Mouse (Mus musculus): ENCODE data around the gene Pitpnc1. TPM values are rescaled to one million over a fixed set of nuclear protein-coding genes. Genes with fewer than 3 reads are reported as not detected.
A peak's percentile ranks its signal among the peaks of the same experiment; 100 is the strongest.

Pitpnc1 gene
- polyA plus RNA-seq, 1 experiment from 2014 or later = 10.9 TPM

DNA sequence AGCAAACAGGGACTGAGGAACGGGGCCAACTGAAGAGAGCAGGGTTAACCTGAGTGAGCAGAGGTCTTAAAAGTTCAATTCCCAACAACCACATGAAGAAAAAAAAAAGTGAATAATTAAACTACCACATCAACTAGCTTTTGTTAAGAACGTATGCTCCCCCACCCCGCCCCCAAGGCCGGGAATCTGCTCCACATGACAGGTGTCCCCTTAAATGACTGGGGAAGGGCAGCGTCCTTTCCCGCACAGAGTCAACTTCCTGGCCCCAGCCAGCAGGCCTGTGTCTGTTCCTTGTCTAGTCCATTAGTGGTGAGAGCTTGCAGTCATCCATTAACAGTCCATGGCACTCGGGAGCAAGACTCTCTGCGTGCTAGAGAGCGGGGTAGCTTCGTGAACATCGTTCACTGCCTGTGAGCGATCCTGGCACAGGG is 7.2 kb downstream of the Pitpnc1 start:
- ATAC-seq (replicated peaks; ENCODE audit: insufficient number of reproducible peaks, low FRiP score, low TSS enrichment) = no peak
- Histone ChIP-seq H3K27me3 (ENCODE audit: control insufficient read depth, insufficient read depth, low read length) (no peaks in the 10 kb centered on the region), H3K27ac (ENCODE audit: low read depth, low read length) (no peak overlapping the region), H3K36me3 (ENCODE audit: control insufficient read depth, insufficient read depth, low read length) (0 out of 2 replicates have a peak, but pooled peaks cover 3% of the 10 kb centered on the region), H3K9me3 (replicated peaks; ENCODE audit: control insufficient read depth, low read length) (no peaks in the 10 kb centered on the region), H3K9ac (ENCODE audit: low read depth, low read length) (no peak overlapping the region), H3K4me3 (ENCODE audit: low read depth, low read length) (no peak overlapping the region), H3K4me1 (ENCODE audit: control insufficient read depth, insufficient read depth, low read length) (peaks cover 4% of the 10 kb centered on the region; the same call in 1 of the 2 replicates), H3K4me2 (no peak overlapping the region)
- WGBS (ENCODE audit: insufficient replicate concordance) = 62% methylated on average over 12 of the region's 12 CpGs

GRCm38 (mm10) chr11:107462478-107462877 is 8.0 kb downstream of the Pitpnc1 start:
- Histone ChIP-seq H3K27me3 (ENCODE audit: control insufficient read depth, insufficient read depth, low read length) (no peaks in the 10 kb centered on the region), H3K4me2 (no peak overlapping the region), H3K27ac (ENCODE audit: low read depth, low read length) (no peak overlapping the region), H3K9ac (ENCODE audit: low read depth, low read length) (no peak overlapping the region), H3K4me1 (ENCODE audit: control insufficient read depth, insufficient read depth, low read length) (no peaks in the 10 kb centered on the region), H3K36me3 (ENCODE audit: control insufficient read depth, insufficient read depth, low read length) (0 out of 2 replicates have a peak, but pooled peaks cover 3% of the 10 kb centered on the region), H3K4me3 (ENCODE audit: low read depth, low read length) (no peak overlapping the region), H3K9me3 (replicated peaks; ENCODE audit: control insufficient read depth, low read length) (no peaks in the 10 kb centered on the region)
- no peak for ATAC-seq (replicated peaks; ENCODE audit: insufficient number of reproducible peaks, low FRiP score, low TSS enrichment)
- 87% methylated on average over 3 of the region's 3 CpGs for WGBS (ENCODE audit: insufficient replicate concordance)

- H3K36me3 ChIP-seq (ENCODE audit: control insufficient read depth, insufficient read depth, low read length) = 0 out of 2 replicates have a peak, but pooled peaks cover 3% of the 10 kb centered on the region
- H3K27me3 ChIP-seq (ENCODE audit: control insufficient read depth, insufficient read depth, low read length) = no peaks in the 10 kb centered on the region
- no peak overlapping the region for H3K9ac ChIP-seq (ENCODE audit: low read depth, low read length)
- 76% methylated on average over 7 of the region's 7 CpGs for WGBS (ENCODE audit: insufficient replicate concordance)
- ATAC-seq (replicated peaks; ENCODE audit: insufficient number of reproducible peaks, low FRiP score, low TSS enrichment) = no peak
- no peak overlapping the region for H3K4me3 ChIP-seq (ENCODE audit: low read depth, low read length)
- peaks cover 4% of the 10 kb centered on the region; the same call in 1 of the 2 replicates for H3K4me1 ChIP-seq (ENCODE audit: control insufficient read depth, insufficient read depth, low read length)
- no peak overlapping the region for H3K27ac ChIP-seq (ENCODE audit: low read depth, low read length)
- H3K4me2 ChIP-seq = no peak overlapping the region
- H3K9me3 ChIP-seq (replicated peaks; ENCODE audit: control insufficient read depth, low read length) = no peaks in the 10 kb centered on the region
Measured at GRCm38 (mm10) chr11:107459828-107460227, 10.7 kb downstream of the Pitpnc1 start.

DNA sequence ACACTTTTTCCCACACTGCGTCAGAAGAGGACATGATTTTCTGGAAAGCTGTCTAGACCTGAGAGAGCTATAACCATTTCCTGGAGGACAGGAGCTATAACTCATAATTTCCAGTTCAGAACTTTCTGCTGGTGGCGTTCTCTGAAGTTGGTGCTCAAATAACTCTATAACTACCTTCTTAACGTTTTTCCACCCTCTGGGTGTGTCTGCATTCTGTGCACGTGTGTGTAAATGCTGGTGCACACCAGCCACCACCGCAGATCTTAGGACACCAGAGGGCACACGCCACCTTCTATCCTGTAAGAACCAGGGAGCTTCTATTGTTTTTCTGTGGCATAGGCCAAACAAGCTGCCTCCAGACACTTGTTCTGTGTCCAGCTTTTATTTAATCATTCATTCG is 11.5 kb downstream of the Pitpnc1 start:
- H3K4me3 ChIP-seq (ENCODE audit: low read depth, low read length) = no peak overlapping the region
- no peaks in the 10 kb centered on the region for H3K9me3 ChIP-seq (replicated peaks; ENCODE audit: control insufficient read depth, low read length)
- no peaks in the 10 kb centered on the region for H3K27me3 ChIP-seq (ENCODE audit: control insufficient read depth, insufficient read depth, low read length)
- WGBS (ENCODE audit: insufficient replicate concordance) = 85% methylated on average over 7 of the region's 7 CpGs
- H3K36me3 ChIP-seq (ENCODE audit: control insufficient read depth, insufficient read depth, low read length) = 0 out of 2 replicates have a peak, but pooled peaks cover 3% of the 10 kb centered on the region
- no peak for ATAC-seq (replicated peaks; ENCODE audit: insufficient number of reproducible peaks, low FRiP score, low TSS enrichment)
- H3K9ac ChIP-seq (ENCODE audit: low read depth, low read length) = no peak overlapping the region
- H3K27ac ChIP-seq (ENCODE audit: low read depth, low read length) = no peak overlapping the region
- no peak overlapping the region for H3K4me2 ChIP-seq
- H3K4me1 ChIP-seq (ENCODE audit: control insufficient read depth, insufficient read depth, low read length) = peaks cover 4% of the 10 kb centered on the region; the same call in 1 of the 2 replicates

DNA sequence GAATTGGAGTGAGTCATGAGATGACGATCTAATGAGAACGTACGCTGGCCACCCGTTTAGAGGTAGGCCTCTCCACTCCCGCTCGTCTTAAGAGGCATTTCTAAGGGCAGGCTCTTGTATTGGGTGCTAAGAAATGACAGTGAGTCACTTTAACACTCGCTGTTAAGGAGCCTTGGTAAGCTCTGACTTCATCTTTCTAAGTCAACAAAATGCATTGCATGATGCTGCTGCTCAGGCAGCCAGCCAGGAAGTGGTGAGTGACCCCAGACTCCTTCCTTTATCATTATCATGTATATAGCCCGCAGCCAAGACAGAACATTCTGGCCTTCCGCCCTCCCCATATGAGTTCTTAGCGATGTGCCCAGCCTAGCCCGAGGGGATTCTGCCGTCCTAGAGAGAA is 12.2 kb downstream of the Pitpnc1 start:
- H3K9ac ChIP-seq (ENCODE audit: low read depth, low read length) = no peak overlapping the region
- no peak for ATAC-seq (replicated peaks; ENCODE audit: insufficient number of reproducible peaks, low FRiP score, low TSS enrichment)
- no peaks in the 10 kb centered on the region for H3K27me3 ChIP-seq (ENCODE audit: control insufficient read depth, insufficient read depth, low read length)
- H3K4me1 ChIP-seq (ENCODE audit: control insufficient read depth, insufficient read depth, low read length) = peaks cover 4% of the 10 kb centered on the region; the same call in 1 of the 2 replicates
- no peaks in the 10 kb centered on the region for H3K9me3 ChIP-seq (replicated peaks; ENCODE audit: control insufficient read depth, low read length)
- no peak overlapping the region for H3K4me2 ChIP-seq
- H3K4me3 ChIP-seq (ENCODE audit: low read depth, low read length) = no peak overlapping the region
- WGBS (ENCODE audit: insufficient replicate concordance) = 69% methylated on average over 12 of the region's 12 CpGs
- H3K27ac ChIP-seq (ENCODE audit: low read depth, low read length) = no peak overlapping the region
- 0 out of 2 replicates have a peak, but pooled peaks cover 1% of the 10 kb centered on the region for H3K36me3 ChIP-seq (ENCODE audit: control insufficient read depth, insufficient read depth, low read length)

DNA sequence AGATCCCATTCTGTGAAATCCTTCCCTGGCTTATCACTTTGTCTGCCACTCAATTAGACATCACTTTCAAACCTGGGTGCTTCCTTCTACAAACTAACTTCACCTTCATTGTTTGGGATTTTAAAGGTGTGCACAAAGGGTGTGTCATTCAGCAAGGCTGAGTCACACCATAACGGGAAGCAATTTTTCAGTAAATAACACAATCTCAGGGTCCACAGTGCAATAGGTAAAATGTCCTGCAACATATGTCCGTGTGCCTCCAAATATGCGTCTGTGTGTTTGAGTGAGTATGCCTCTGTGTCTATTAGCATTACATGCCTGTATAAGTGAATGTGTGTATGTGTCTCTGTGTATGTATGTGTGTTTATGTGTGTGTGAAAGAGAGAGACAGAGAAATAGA is 13.2 kb downstream of the Pitpnc1 start:
- Histone ChIP-seq H3K4me2 (no peak overlapping the region), H3K9ac (ENCODE audit: low read depth, low read length) (no peak overlapping the region)
- 85% methylated on average over 3 of the region's 3 CpGs for WGBS (ENCODE audit: insufficient replicate concordance)

DNA sequence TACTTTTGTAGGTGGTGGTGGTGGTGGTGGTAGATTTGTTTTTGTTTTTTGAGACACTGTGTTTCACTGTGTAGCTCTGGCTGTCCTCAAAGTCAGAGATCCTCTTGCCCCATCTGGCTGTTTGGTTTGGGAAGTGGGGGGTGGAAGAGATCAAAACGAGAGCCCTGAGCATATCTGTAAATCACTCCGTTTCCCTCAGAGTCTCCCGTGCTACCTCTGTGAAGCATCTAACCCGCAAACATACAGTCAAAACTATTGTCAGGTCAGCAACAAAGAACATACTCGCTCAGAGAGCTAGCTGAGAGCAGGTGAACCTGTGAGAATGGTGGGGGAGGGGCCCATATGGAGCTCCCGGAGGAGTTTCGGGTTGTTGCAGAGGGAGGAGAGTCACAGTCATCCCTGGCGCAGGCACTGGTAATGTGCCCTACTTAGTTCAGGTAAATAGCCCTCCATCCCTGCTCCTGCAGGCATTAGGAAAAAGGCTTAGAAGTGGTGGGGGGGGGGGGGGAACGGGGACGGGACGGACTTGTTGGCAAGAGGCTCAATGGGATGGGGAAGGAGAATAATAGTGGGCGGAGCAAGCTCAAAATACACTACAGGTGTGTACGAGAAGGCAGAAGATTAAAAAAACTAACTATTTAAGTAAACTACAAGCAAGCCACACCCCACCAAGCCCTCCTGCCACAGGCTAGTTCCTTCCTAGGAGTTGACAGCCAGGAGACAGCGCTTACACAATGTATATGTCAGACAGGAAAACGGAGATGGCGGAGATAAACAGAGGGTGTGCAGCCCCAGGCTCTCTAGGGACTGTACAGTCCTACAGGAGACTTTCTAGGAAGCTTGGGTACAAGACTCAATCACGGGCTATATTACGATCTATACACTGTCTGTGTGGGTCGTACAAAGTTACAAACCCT is 15.7 kb downstream of the Pitpnc1 start:
- Histone ChIP-seq H3K4me3 (ENCODE audit: low read depth, low read length) (no peak overlapping the region), H3K9ac (ENCODE audit: low read depth, low read length) (no peak overlapping the region), H3K36me3 (ENCODE audit: control insufficient read depth, insufficient read depth, low read length) (no peaks in the 10 kb centered on the region), H3K4me2 (peak overlapping the region; percentile 22; the same call in 1 of the 2 replicates), H3K27ac (ENCODE audit: low read depth, low read length) (no peak overlapping the region), H3K27me3 (ENCODE audit: control insufficient read depth, insufficient read depth, low read length) (no peaks in the 10 kb centered on the region), H3K4me1 (ENCODE audit: control insufficient read depth, insufficient read depth, low read length) (peaks cover 11% of the 10 kb centered on the region), H3K9me3 (replicated peaks; ENCODE audit: control insufficient read depth, low read length) (no peaks in the 10 kb centered on the region)
- ATAC-seq (replicated peaks; ENCODE audit: insufficient number of reproducible peaks, low FRiP score, low TSS enrichment) = no peak
- WGBS (ENCODE audit: insufficient replicate concordance) = 57% methylated on average over 16 of the region's 19 CpGs

More for the DNA sequence above, 13.2 kb downstream of the Pitpnc1 start:
- Histone ChIP-seq H3K4me3 (ENCODE audit: low read depth, low read length) (no peak overlapping the region), H3K4me1 (ENCODE audit: control insufficient read depth, insufficient read depth, low read length) (peaks cover 4% of the 10 kb centered on the region; the same call in 1 of the 2 replicates), H3K36me3 (ENCODE audit: control insufficient read depth, insufficient read depth, low read length) (no peaks in the 10 kb centered on the region), H3K9me3 (replicated peaks; ENCODE audit: control insufficient read depth, low read length) (no peaks in the 10 kb centered on the region), H3K27me3 (ENCODE audit: control insufficient read depth, insufficient read depth, low read length) (no peaks in the 10 kb centered on the region), H3K27ac (ENCODE audit: low read depth, low read length) (no peak overlapping the region)
- ATAC-seq (replicated peaks; ENCODE audit: insufficient number of reproducible peaks, low FRiP score, low TSS enrichment) = no peak

DNA sequence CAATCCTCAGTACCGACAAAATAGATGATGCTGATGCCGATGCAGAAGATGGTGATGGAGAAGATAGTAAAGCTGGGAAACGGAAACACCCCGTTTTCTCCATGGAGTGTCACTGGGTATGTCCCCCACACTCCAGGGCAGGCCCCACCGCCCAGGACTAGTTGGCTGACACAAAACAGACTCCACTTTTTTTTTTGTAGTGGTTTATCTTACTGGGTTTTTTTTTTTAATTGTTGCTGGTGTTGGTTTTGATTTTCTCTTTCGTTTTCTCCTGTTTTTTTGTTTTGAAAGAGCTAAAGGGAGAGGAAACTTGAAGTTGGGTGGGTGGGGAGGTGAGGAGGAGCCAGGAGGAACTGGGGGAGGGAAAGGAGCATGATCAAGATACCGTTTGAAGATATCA is 18.4 kb downstream of the Pitpnc1 start:
- no peak for ATAC-seq (replicated peaks; ENCODE audit: insufficient number of reproducible peaks, low FRiP score, low TSS enrichment)
- WGBS (ENCODE audit: insufficient replicate concordance) = 87% methylated on average over 7 of the region's 7 CpGs
- Histone ChIP-seq H3K4me2 (no peak overlapping the region), H3K9me3 (replicated peaks; ENCODE audit: control insufficient read depth, low read length) (no peaks in the 10 kb centered on the region), H3K9ac (ENCODE audit: low read depth, low read length) (no peak overlapping the region), H3K27ac (ENCODE audit: low read depth, low read length) (no peak overlapping the region), H3K27me3 (ENCODE audit: control insufficient read depth, insufficient read depth, low read length) (no peaks in the 10 kb centered on the region), H3K4me1 (ENCODE audit: control insufficient read depth, insufficient read depth, low read length) (peaks cover 25% of the 10 kb centered on the region), H3K36me3 (ENCODE audit: control insufficient read depth, insufficient read depth, low read length) (no peaks in the 10 kb centered on the region), H3K4me3 (ENCODE audit: low read depth, low read length) (no peak overlapping the region)

Measured in heart, embryonic 11.5 days (tissue).